Mouse (Mus musculus) heart, adult 2 months (tissue): ENCODE measurements around the gene Peg12.

Experiments used
- CTCF ChIP-seq: fragments of 200-600 bp; IDR thresholded peaks from 2 replicates; pipeline ENCODE4 v1.8.1; 2022; ENCODE audit warnings: antibody characterized with exemption, mild to moderate bottlenecking, moderate library complexity
- EP300 ChIP-seq: fragments of 200-500 bp; IDR thresholded peaks from 2 replicates; pipeline ENCODE4 v1.6.1; 2011; ENCODE audit warnings: low read depth, low read length, control low read depth; ENCODE audit not compliant: insufficient read depth
- POLR2A ChIP-seq: fragments of 200-500 bp; IDR thresholded peaks from 2 replicates; pipeline ENCODE4 v1.6.1; 2011; ENCODE audit warnings: mild to moderate bottlenecking, low read depth, low read length, control low read depth; ENCODE audit not compliant: insufficient read depth

DNA sequence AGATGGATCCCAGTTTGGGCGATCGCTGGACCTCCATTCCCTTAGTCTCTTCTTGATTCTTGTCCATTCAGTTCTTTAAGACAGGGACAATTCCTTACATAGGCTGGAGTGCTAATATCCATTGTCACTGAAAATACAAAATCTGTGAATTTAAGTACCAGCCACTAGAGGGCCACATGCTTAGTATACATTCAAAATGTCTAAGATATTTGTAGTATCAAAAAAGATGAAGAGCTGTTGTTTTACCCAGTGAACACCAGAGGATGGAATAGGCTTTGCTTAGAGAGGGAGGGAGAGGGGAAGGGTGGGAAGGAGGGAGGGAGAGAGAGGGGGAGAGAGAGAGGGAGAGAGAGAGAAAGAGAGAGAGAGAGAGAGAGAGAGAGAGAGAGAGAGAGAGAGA lies 27.9 kb downstream of the Peg12 start:
- no peak for TF ChIP-seq POLR2A
- peak; percentile 42 for TF ChIP-seq CTCF
- TF ChIP-seq EP300: no peak
